ENCODE assay signal across 20 mouse cellular contexts in genomic region chr9:110954681-110955445, GRCm38 (mm10). TPM values are rescaled to one million over a fixed set of nuclear protein-coding genes. Genes with fewer than 3 reads are reported as not detected.
A peak's percentile ranks its signal among the peaks of the same experiment; 100 is the strongest.
DNase-seq lines count a peak whose midpoint lies in the region; ATAC-seq and TF ChIP-seq lines count a peak whose summit lies in the region.
"Had no signal": no experiment of that assay in that cellular context is flagged by ENCODE, and none has a peak within 500 bp of the region (broad histone marks: within the 10 kb centered on the region; RNA-seq: fewer than 3 reads in every experiment).

No protein-coding gene starts in this region.

- no peak overlapping the region for H3K9ac ChIP-seq in heart, embryonic 11.5 days (ENCODE audit: low read depth, low read length)
- no peak overlapping the region for H3K9ac ChIP-seq in hindbrain, postnatal 0 days (replicated peaks; ENCODE audit: low read length)
- no peak overlapping the region for H3K9ac ChIP-seq in midbrain, embryonic 16.5 days (ENCODE audit: low read depth, low read length)

- H3K27me3 ChIP-seq in heart, embryonic 11.5 days (ENCODE audit: control insufficient read depth, insufficient read depth, low read length), result peaks cover 5% of the 10 kb centered on the region; the same call in 1 of the 2 replicates
- no peaks in the 10 kb centered on the region for H3K27me3 ChIP-seq in hindbrain, postnatal 0 days (ENCODE audit: insufficient read depth, low read length)
- no peaks in the 10 kb centered on the region for H3K27me3 ChIP-seq in midbrain, embryonic 16.5 days (ENCODE audit: control insufficient read depth, insufficient read depth, low read depth, low read length)
- H3K27me3 ChIP-seq: Patski had no signal

- no peaks in the 10 kb centered on the region for H3K4me1 ChIP-seq in heart, embryonic 11.5 days (ENCODE audit: control insufficient read depth, insufficient read depth, low read length)
- H3K4me1 ChIP-seq in hindbrain, postnatal 0 days (ENCODE audit: insufficient read depth, low read length), result no peaks in the 10 kb centered on the region
- H3K4me1 ChIP-seq in midbrain, embryonic 16.5 days (ENCODE audit: control insufficient read depth, insufficient read depth, low read length), result peaks cover 4% of the 10 kb centered on the region

- H3K4me2 ChIP-seq in heart, embryonic 11.5 days, result peak overlapping the region; percentile 92; the same call in 1 of the 2 replicates
- H3K4me2 ChIP-seq in hindbrain, postnatal 0 days (ENCODE audit: low read depth, low read length), result peak overlapping the region; percentile 93; the same call in 1 of the 2 replicates
- H3K4me2 ChIP-seq in midbrain, embryonic 16.5 days (ENCODE audit: low read length), result peak overlapping the region; percentile 73; the same call in 1 of the 2 replicates

- no peaks in the 10 kb centered on the region for H3K36me3 ChIP-seq in heart, embryonic 11.5 days (ENCODE audit: control insufficient read depth, insufficient read depth, low read length)
- H3K36me3 ChIP-seq in hindbrain, postnatal 0 days (ENCODE audit: insufficient read depth, low read length), result no peaks in the 10 kb centered on the region
- no peaks in the 10 kb centered on the region for H3K36me3 ChIP-seq in midbrain, embryonic 16.5 days (ENCODE audit: control insufficient read depth, insufficient read depth, low read length)
- H3K36me3 ChIP-seq: limb, embryonic 15.5 days had no signal

- no peak overlapping the region for H3K27ac ChIP-seq in heart, embryonic 11.5 days (ENCODE audit: low read depth, low read length)
- 0 out of 2 replicates have a peak overlapping the region, but pooled peaks have one; percentile 80 for H3K27ac ChIP-seq in hindbrain, postnatal 0 days
- no peak overlapping the region for H3K27ac ChIP-seq in midbrain, embryonic 16.5 days (ENCODE audit: low read length)
- H3K27ac ChIP-seq: limb, embryonic 15.5 days had no signal

- DNase-seq in heart, adult 9 months (ENCODE audit: low spot score in 2 of 2), result no peak
- peak; percentile 60 for DNase-seq in kidney, adult 9 months
- DNase-seq in kidney, adult 11 months, result no peak
- no peak for DNase-seq in hindbrain, postnatal 0 days (ENCODE audit: low spot score)

- H3K4me3 ChIP-seq in heart, embryonic 11.5 days (ENCODE audit: low read depth, low read length), result no peak overlapping the region
- 0 out of 2 replicates have a peak overlapping the region, but pooled peaks have one; percentile 51 for H3K4me3 ChIP-seq in hindbrain, postnatal 0 days (ENCODE audit: low read length)
- H3K4me3 ChIP-seq in midbrain, embryonic 16.5 days (ENCODE audit: low read depth, low read length), result no peak overlapping the region

- WGBS in heart, embryonic 11.5 days (ENCODE audit: insufficient replicate concordance), result 46% methylated on average over 2 of the region's 2 CpGs
- WGBS in hindbrain, postnatal 0 days, result 41% methylated on average over 2 of the region's 2 CpGs
- 31% methylated on average over 2 of the region's 2 CpGs for WGBS in midbrain, embryonic 16.5 days

- H3K9me3 ChIP-seq in heart, embryonic 11.5 days (replicated peaks; ENCODE audit: control insufficient read depth, low read length), result no peaks in the 10 kb centered on the region
- no peaks in the 10 kb centered on the region for H3K9me3 ChIP-seq in hindbrain, postnatal 0 days (ENCODE audit: low read length)
- H3K9me3 ChIP-seq in midbrain, embryonic 16.5 days (replicated peaks; ENCODE audit: control insufficient read depth, low read length, poor library complexity, severe bottlenecking), result no peaks in the 10 kb centered on the region
- H3K9me3 ChIP-seq: limb, embryonic 15.5 days had no signal

- no peak for TF ChIP-seq CTCF in hindbrain, postnatal 0 days (IDR thresholded peaks at IDR 0.05; ENCODE audit: low read depth)

- no peak for ATAC-seq in heart, embryonic 11.5 days (replicated peaks; ENCODE audit: insufficient number of reproducible peaks, low FRiP score, low TSS enrichment)
- no peak for ATAC-seq in hindbrain, postnatal 0 days
- ATAC-seq in midbrain, embryonic 16.5 days, result no peak
- no peak for ATAC-seq in monocyte, adult 5-6 weeks (replicated peaks; ENCODE audit: insufficient number of reproducible peaks, low FRiP score, low TSS enrichment, poor library complexity, severe bottlenecking)
- ATAC-seq: Patski had no signal

RNA-seq across cellular contexts. Expression of gene Lrrc2, which starts 3.5 kb away (rescaled TPM):
- 2.0 and 2.1 TPM in 2 replicates for polyA plus RNA-seq in heart, embryonic 11.5 days (2014; fragmentation: Nextera tagmentation; extraction: Ambion mirVana)
- total RNA-seq in hindbrain, postnatal 0 days (2014; rRNA removed), result 0.78 and 8.3 TPM in 2 replicates
- polyA plus RNA-seq in hindbrain, postnatal 0 days (2015; fragmentation: Nextera tagmentation; extraction: Ambion mirVana), result 1.3 and 2.6 TPM in 2 replicates
- polyA plus RNA-seq in midbrain, embryonic 16.5 days (2015; fragmentation: Nextera tagmentation; extraction: Ambion mirVana), result 0.29 and 1.2 TPM in 2 replicates
- not detected in 3 replicates for total RNA-seq in monocyte, adult 5-6 weeks (2017)
- polyA plus RNA-seq: erythroblast, embryonic 14.5 days; lung, embryonic 14.5 days; Patski; stomach, embryonic 14.5 days had no signal

RNA-seq across cellular contexts. Expression of gene Tdgf1, which starts 8.9 kb away (rescaled TPM):
- not detected in 2 replicates for polyA plus RNA-seq in heart, embryonic 11.5 days (2014; fragmentation: Nextera tagmentation; extraction: Ambion mirVana)
- total RNA-seq in hindbrain, postnatal 0 days (2014; rRNA removed), result 1.5 TPM in 1 of 2 replicates, not detected in the other
- polyA plus RNA-seq in hindbrain, postnatal 0 days (2015; fragmentation: Nextera tagmentation; extraction: Ambion mirVana), result 0.66 and 0.87 TPM in 2 replicates
- polyA plus RNA-seq in midbrain, embryonic 16.5 days (2015; fragmentation: Nextera tagmentation; extraction: Ambion mirVana), result not detected in 2 replicates
- total RNA-seq in monocyte, adult 5-6 weeks (2017), result not detected in 3 replicates
- total RNA-seq: hematopoietic stem cell, adult 5-6 weeks; megakaryocyte, adult 5-6 weeks had no signal
- polyA plus RNA-seq: brain, embryonic 14.5 days; erythroblast, embryonic 14.5 days; kidney, embryonic 14.5 days; lung, embryonic 14.5 days; neural tube, embryonic 11.5 days; Patski; stomach, embryonic 14.5 days had no signal

RNA-seq across cellular contexts. Expression of gene Rtp3, which starts 35.5 kb away (rescaled TPM):
- polyA plus RNA-seq in heart, embryonic 11.5 days (2014; fragmentation: Nextera tagmentation; extraction: Ambion mirVana), result 0.14 and 0.29 TPM in 2 replicates
- total RNA-seq in hindbrain, postnatal 0 days (2014; rRNA removed), result 1.4 TPM in 1 of 2 replicates, not detected in the other
- polyA plus RNA-seq in hindbrain, postnatal 0 days (2015; fragmentation: Nextera tagmentation; extraction: Ambion mirVana), result not detected in 2 replicates
- 0.20 TPM in 1 of 2 replicates, not detected in the other for polyA plus RNA-seq in midbrain, embryonic 16.5 days (2015; fragmentation: Nextera tagmentation; extraction: Ambion mirVana)
- not detected in 3 replicates for total RNA-seq in monocyte, adult 5-6 weeks (2017)
- total RNA-seq: hematopoietic stem cell, adult 5-6 weeks; megakaryocyte, adult 5-6 weeks had no signal
- polyA plus RNA-seq: CD4-positive, CD25-positive, alpha-beta regulatory T cell, adult 4 months; erythroblast, embryonic 14.5 days; limb, embryonic 15.5 days; neural tube, embryonic 11.5 days; stomach, embryonic 14.5 days had no signal

RNA-seq across cellular contexts. Expression of gene Fam240a, which starts 38.2 kb away (rescaled TPM):
- not detected in 2 replicates for polyA plus RNA-seq in heart, embryonic 11.5 days (2014; fragmentation: Nextera tagmentation; extraction: Ambion mirVana)
- total RNA-seq in hindbrain, postnatal 0 days (2014; rRNA removed), result not detected in 2 replicates
- polyA plus RNA-seq in hindbrain, postnatal 0 days (2015; fragmentation: Nextera tagmentation; extraction: Ambion mirVana), result not detected in 2 replicates
- polyA plus RNA-seq in midbrain, embryonic 16.5 days (2015; fragmentation: Nextera tagmentation; extraction: Ambion mirVana), result not detected in 2 replicates
- not detected in 3 replicates for total RNA-seq in monocyte, adult 5-6 weeks (2017)
- total RNA-seq: hematopoietic stem cell, adult 5-6 weeks; left cerebral cortex, postnatal 10 days; megakaryocyte, adult 5-6 weeks had no signal
- polyA plus RNA-seq: brain, embryonic 14.5 days; cerebellum, adult 2 months; erythroblast, embryonic 14.5 days; kidney, embryonic 14.5 days; limb, embryonic 15.5 days; lung, embryonic 14.5 days; neural tube, embryonic 11.5 days; Patski; stomach, embryonic 14.5 days had no signal
